Mouse (Mus musculus) bone marrow macrophage, adult 2 months (primary cell): ENCODE results near the gene Cox5b. TPM values are rescaled to one million over a fixed set of nuclear protein-coding genes. Genes with fewer than 3 reads are reported as not detected.

ENCODE experiments used
- H3K27ac ChIP-seq: 2 replicates; pipeline ENCODE4 v1.5.1; 2012; ENCODE audit warnings: low read depth, low read length; ENCODE audit not compliant: insufficient read depth
- H3K4me1 ChIP-seq: 2 replicates; pipeline ENCODE4 v1.6.1; 2012; ENCODE audit warnings: low read length; ENCODE audit not compliant: control insufficient read depth, insufficient read depth
- H3K4me3 ChIP-seq: 2 replicates; pipeline ENCODE4 v1.5.1; 2012; ENCODE audit warnings: mild to moderate bottlenecking, low read length, moderate library complexity; ENCODE audit not compliant: insufficient read depth
- CTCF ChIP-seq: IDR thresholded peaks from 2 replicates; pipeline ENCODE4 v1.5.1; 2012; ENCODE audit warnings: low read depth, mild to moderate bottlenecking, low read length, moderate library complexity
- POLR2A ChIP-seq: IDR thresholded peaks from 2 replicates; pipeline ENCODE4 v1.6.1; 2012; ENCODE audit warnings: mild to moderate bottlenecking, low read depth, low read length, borderline replicate concordance
- polyA plus RNA-seq: library from polyadenylated mRNA; stranded (reverse); fragments of >200 nt; gene quantifications from 2 replicates; pipeline ENCODE4 v1.2.4, GENCODE M21; 2012; ENCODE audit not compliant: missing spikeins, insufficient read depth, insufficient read length

The Cox5b gene
- polyA plus RNA-seq = 491 and 523 TPM in 2 replicates

- TF ChIP-seq POLR2A (no peak), CTCF (no peak)
- H3K4me3 ChIP-seq = peak within 1 kb of the TSS; percentile 99
- H3K27ac ChIP-seq = peak within 1 kb of the TSS; percentile 46
- peaks cover 7% of the 10 kb centered on the region for H3K4me1 ChIP-seq
Observed at GRCm38 (mm10) chr1:36691271-36692155, at the start of gene Cox5b. Cox5b (plus strand) TSS chr1:36691449.

GRCm38 (mm10) chr1:36643957-36644614, 47.2 kb upstream of the Cox5b start:
- Histone ChIP-seq H3K4me1 (peaks cover 6% of the 10 kb centered on the region), H3K4me3 (no peak overlapping the region), H3K27ac (no peak overlapping the region)
- TF ChIP-seq POLR2A = no peak
- no peak for TF ChIP-seq CTCF

- Histone ChIP-seq H3K4me3 (no peak overlapping the region), H3K4me1 (peaks cover 6% of the 10 kb centered on the region), H3K27ac (no peak overlapping the region)
- TF ChIP-seq POLR2A (no peak), CTCF (no peak)
Observed at GRCm38 (mm10) chr1:36644615-36645007, 46.6 kb upstream of the Cox5b start.

GRCm38 (mm10) chr1:36646285-36646684, 45.0 kb upstream of the Cox5b start:
- TF ChIP-seq CTCF = no peak
- no peak for TF ChIP-seq POLR2A
- no peak overlapping the region for H3K27ac ChIP-seq
- no peaks in the 10 kb centered on the region for H3K4me1 ChIP-seq
- no peak overlapping the region for H3K4me3 ChIP-seq

- Histone ChIP-seq H3K27ac (no peak overlapping the region), H3K4me3 (no peak overlapping the region), H3K4me1 (no peaks in the 10 kb centered on the region)
- no peak for TF ChIP-seq POLR2A
- no peak for TF ChIP-seq CTCF
Observed at GRCm38 (mm10) chr1:36647631-36648030, 43.6 kb upstream of the Cox5b start.

GRCm38 (mm10) chr1:36655039-36655438, 36.2 kb upstream of the Cox5b start:
- Histone ChIP-seq H3K4me3 (no peak overlapping the region), H3K27ac (no peak overlapping the region), H3K4me1 (peaks cover 2% of the 10 kb centered on the region; the same call in 1 of the 2 replicates)
- TF ChIP-seq CTCF = no peak
- TF ChIP-seq POLR2A = no peak

GRCm38 (mm10) chr1:36656233-36656632, 35.0 kb upstream of the Cox5b start:
- Histone ChIP-seq H3K27ac (no peak overlapping the region), H3K4me3 (no peak overlapping the region), H3K4me1 (peaks cover 2% of the 10 kb centered on the region; the same call in 1 of the 2 replicates)
- TF ChIP-seq POLR2A (no peak), CTCF (no peak)

- Histone ChIP-seq H3K4me1 (peaks cover 2% of the 10 kb centered on the region; the same call in 1 of the 2 replicates), H3K27ac (no peak overlapping the region), H3K4me3 (no peak overlapping the region)
- TF ChIP-seq CTCF (no peak), POLR2A (no peak)
Observed at GRCm38 (mm10) chr1:36657658-36658415, 33.4 kb upstream of the Cox5b start.

GRCm38 (mm10) chr1:36658621-36659399, 32.4 kb upstream of the Cox5b start:
- no peak overlapping the region for H3K4me3 ChIP-seq
- H3K4me1 ChIP-seq = peaks cover 2% of the 10 kb centered on the region; the same call in 1 of the 2 replicates
- TF ChIP-seq POLR2A (no peak), CTCF (no peak)
- no peak overlapping the region for H3K27ac ChIP-seq
